Mouse (Mus musculus): ENCODE results near the gene Epb41l4b.

GRCm38 (mm10) chr4:56946641-56947640 is 196.3 kb downstream of the Epb41l4b start, which contains the start of gene Tmem245:
- TF ChIP-seq CTCF (IDR thresholded peaks at IDR 0.05; ENCODE audit: borderline replicate concordance, extremely low read depth, insufficient read depth, insufficient read length) (no peak), POLR2A (IDR thresholded peaks at IDR 0.05; ENCODE audit: borderline replicate concordance, extremely low read depth, insufficient read depth, insufficient read length, poor library complexity, severe bottlenecking) (peak; percentile 94)

All from brain, embryonic 14.5 days (tissue).